Mouse (Mus musculus) limb, embryonic 11.5 days (tissue): Measurements from ENCODE around the gene Ctbp1. TPM values are rescaled to one million over a fixed set of nuclear protein-coding genes. Genes with fewer than 3 reads are reported as not detected.

Experiments used
- ATAC-seq: fragments of 200-750 bp; cut with Nextera tagmentation; 2 replicates; pipeline ENCODE4 v1.8.0; 2017; ENCODE audit warnings: low read depth; ENCODE audit not compliant: insufficient number of reproducible peaks, low FRiP score, low TSS enrichment
- DNase-seq: peaks from one replicate; pipeline ENCODE4 v3.0.0-alpha.2; 2015; ENCODE audit warnings: low spot score
- H3K27ac ChIP-seq: fragments of 300-500 bp; sonication (generic); replicated peaks from 2 replicates; pipeline ENCODE4 v1.5.1; 2014; ENCODE audit warnings: low read depth, mild to moderate bottlenecking, low read length
- H3K27me3 ChIP-seq: fragments of 300-500 bp; sonication (generic); 2 replicates; pipeline ENCODE4 v1.6.1; 2014; ENCODE audit warnings: mild to moderate bottlenecking, low read length, mixed read lengths; ENCODE audit not compliant: control insufficient read depth, insufficient read depth
- H3K36me3 ChIP-seq: fragments of 300-500 bp; sonication (generic); 2 replicates; pipeline ENCODE4 v1.6.1; 2014; ENCODE audit warnings: mild to moderate bottlenecking, low read length, moderate library complexity, mixed read lengths; ENCODE audit not compliant: control insufficient read depth, insufficient read depth
- H3K4me1 ChIP-seq: fragments of 300-500 bp; sonication (generic); 2 replicates; pipeline ENCODE4 v1.6.1; 2014; ENCODE audit warnings: low read length, mixed read lengths; ENCODE audit not compliant: control insufficient read depth, insufficient read depth
- H3K4me2 ChIP-seq: fragments of 300-500 bp; sonication (generic); 2 replicates; pipeline ENCODE4 v1.6.1; 2014; ENCODE audit warnings: low read depth, mild to moderate bottlenecking, moderate library complexity; ENCODE audit not compliant: severe bottlenecking
- H3K4me3 ChIP-seq: fragments of 300-500 bp; sonication (generic); 2 replicates; pipeline ENCODE4 v1.5.1; 2014; ENCODE audit warnings: low read depth, low read length
- H3K9ac ChIP-seq: fragments of 300-500 bp; sonication (generic); 2 replicates; pipeline ENCODE4 v1.6.1; 2014; ENCODE audit warnings: mild to moderate bottlenecking, low read length
- H3K9me3 ChIP-seq: fragments of 300-500 bp; sonication (generic); 2 replicates; pipeline ENCODE4 v1.6.1; 2016; ENCODE audit warnings: low read length; ENCODE audit not compliant: control insufficient read depth
- WGBS: fragments of 180-500 bp; shearing (Covaris S2); extraction: QIAGEN DNeasy Blood & Tissue Kit; methylation state at CpG from one replicate; pipeline ENCODE4 v1.1.7; 2014; 5-methylcytosine and 5-hydroxymethylcytosine counted together
- polyA plus RNA-seq: library from polyadenylated mRNA; unstranded; fragments of >200 nt; fragmentation: Nextera tagmentation; extraction: Ambion mirVana; gene quantifications from 2 replicates; pipeline ENCODE4 v1.2.1, GENCODE M21; 2014

Ctbp1 gene
- polyA plus RNA-seq, 1 experiment from 2014 or later: 469 TPM

GRCm38 (mm10) chr5:33211254-33211653 is 63.5 kb downstream of the Ctbp1 start:
- ATAC-seq: no peak
- H3K9ac ChIP-seq: no peak overlapping the region
- no peak overlapping the region for H3K4me2 ChIP-seq
- no peaks in the 10 kb centered on the region for H3K4me1 ChIP-seq
- no peak overlapping the region for H3K4me3 ChIP-seq
- no peak overlapping the region for H3K27ac ChIP-seq
- no peak for DNase-seq
- no peaks in the 10 kb centered on the region for H3K9me3 ChIP-seq
- no peaks in the 10 kb centered on the region for H3K27me3 ChIP-seq
- WGBS: 80% methylated on average over 5 of the region's 5 CpGs
- H3K36me3 ChIP-seq: no peaks in the 10 kb centered on the region

DNA sequence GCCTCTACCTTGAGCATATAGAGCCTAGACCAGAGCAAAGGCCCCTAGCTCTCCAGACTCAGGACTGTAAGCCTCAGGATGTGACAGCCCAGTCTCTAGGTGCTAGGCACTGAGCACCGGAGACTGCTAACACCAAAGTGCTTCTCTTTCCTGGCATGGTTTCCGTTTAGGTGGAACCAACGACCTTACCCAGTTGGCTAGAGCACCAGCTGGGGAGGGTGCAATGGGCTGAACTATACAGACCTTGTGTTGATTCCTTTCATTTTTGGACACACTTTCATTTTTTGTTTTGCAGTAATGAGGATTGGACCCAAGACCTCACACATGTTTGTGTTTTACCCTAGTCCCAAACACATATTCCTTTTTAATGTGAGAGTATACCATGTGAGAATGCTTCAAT is 64.3 kb downstream of the Ctbp1 start:
- H3K27me3 ChIP-seq: no peaks in the 10 kb centered on the region
- no peak overlapping the region for H3K9ac ChIP-seq
- H3K36me3 ChIP-seq: no peaks in the 10 kb centered on the region
- no peak for ATAC-seq
- H3K27ac ChIP-seq: no peak overlapping the region
- H3K4me1 ChIP-seq: no peaks in the 10 kb centered on the region
- H3K4me2 ChIP-seq: no peak overlapping the region
- DNase-seq: no peak
- H3K4me3 ChIP-seq: no peak overlapping the region
- no peaks in the 10 kb centered on the region for H3K9me3 ChIP-seq
- 79% methylated on average over 3 of the region's 3 CpGs for WGBS

- H3K27me3 ChIP-seq: no peaks in the 10 kb centered on the region
- WGBS: 82% methylated on average over 14 of the region's 14 CpGs
- H3K4me3 ChIP-seq: no peak overlapping the region
- no peak overlapping the region for H3K27ac ChIP-seq
- no peaks in the 10 kb centered on the region for H3K4me1 ChIP-seq
- H3K36me3 ChIP-seq: no peaks in the 10 kb centered on the region
- no peak overlapping the region for H3K4me2 ChIP-seq
- no peak overlapping the region for H3K9ac ChIP-seq
- DNase-seq: no peak
- ATAC-seq: no peak
- H3K9me3 ChIP-seq: no peaks in the 10 kb centered on the region
These were observed 66.1 kb downstream of the Ctbp1 start for GRCm38 (mm10) chr5:33208533-33209245.

DNA sequence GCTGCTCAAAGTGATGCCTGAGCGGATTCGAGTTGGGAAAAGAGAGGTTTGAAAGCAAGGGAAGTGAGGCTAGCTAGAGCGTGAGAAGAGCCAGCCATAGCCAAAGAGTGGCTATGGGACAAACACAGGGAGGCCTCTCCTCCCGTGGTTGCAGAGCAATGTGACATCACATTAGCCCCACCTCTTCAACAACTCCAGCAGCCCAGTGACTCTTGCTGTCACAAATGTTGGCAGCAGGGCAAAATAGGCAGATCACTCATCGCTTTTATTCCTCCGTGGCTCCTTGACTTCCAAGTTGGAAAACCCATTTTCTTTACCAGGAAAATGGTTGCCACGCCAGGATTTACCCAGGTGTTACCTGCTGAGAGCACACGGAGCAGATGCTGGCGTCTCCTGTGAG is 67.7 kb downstream of the Ctbp1 start:
- DNase-seq (no peak), ATAC-seq (no peak)
- Histone ChIP-seq H3K4me1 (no peaks in the 10 kb centered on the region), H3K9ac (no peak overlapping the region), H3K9me3 (no peaks in the 10 kb centered on the region), H3K4me3 (no peak overlapping the region), H3K4me2 (no peak overlapping the region), H3K27ac (no peak overlapping the region), H3K36me3 (no peaks in the 10 kb centered on the region), H3K27me3 (no peaks in the 10 kb centered on the region)
- WGBS: 63% methylated on average over 9 of the region's 9 CpGs

DNA sequence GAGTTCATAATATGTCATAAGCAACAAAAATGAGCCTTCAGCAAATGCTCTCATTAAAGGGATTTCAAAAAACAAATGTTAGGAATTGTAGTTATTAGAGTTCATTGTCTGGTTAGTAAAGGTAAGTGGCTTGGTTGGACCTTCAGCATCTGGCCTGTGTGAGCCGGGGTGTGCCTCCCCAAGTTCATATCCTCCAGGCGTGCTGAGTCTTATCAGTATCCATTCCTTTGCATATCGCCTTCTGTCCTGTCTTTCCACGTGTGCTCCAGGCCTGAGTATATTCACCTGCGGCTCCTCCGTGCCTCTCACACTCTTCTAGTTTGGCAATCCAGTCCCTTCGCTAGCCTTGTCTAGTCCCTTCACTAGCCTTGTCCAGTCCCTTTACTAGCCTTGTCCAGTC is 68.5 kb downstream of the Ctbp1 start:
- WGBS: 90% methylated on average over 7 of the region's 7 CpGs
- H3K36me3 ChIP-seq: no peaks in the 10 kb centered on the region
- no peaks in the 10 kb centered on the region for H3K4me1 ChIP-seq
- H3K4me3 ChIP-seq: no peak overlapping the region
- H3K4me2 ChIP-seq: no peak overlapping the region
- no peaks in the 10 kb centered on the region for H3K27me3 ChIP-seq
- no peak overlapping the region for H3K27ac ChIP-seq
- DNase-seq: no peak
- H3K9ac ChIP-seq: no peak overlapping the region
- ATAC-seq: no peak
- no peaks in the 10 kb centered on the region for H3K9me3 ChIP-seq

DNA sequence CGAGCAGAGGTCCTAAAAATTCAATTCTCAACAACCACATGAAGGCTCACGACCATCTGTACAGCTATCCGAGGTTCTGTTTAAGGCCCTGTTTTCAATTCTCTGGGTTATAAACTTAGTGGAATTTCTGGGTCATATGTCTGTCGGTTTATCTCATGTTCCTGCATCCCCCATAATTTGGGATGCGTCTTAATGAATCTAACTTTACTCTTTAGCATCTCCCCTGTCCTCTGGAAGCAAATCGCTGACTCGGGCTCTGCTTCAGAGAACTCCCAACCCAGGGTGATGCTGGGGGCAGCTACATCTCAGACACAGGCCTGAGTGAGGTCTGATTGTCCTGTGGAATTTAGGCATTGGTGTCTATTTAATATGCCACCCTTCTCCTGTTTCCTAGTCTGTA is 70.5 kb downstream of the Ctbp1 start:
- H3K9ac ChIP-seq: no peak overlapping the region
- DNase-seq (no peak), ATAC-seq (no peak)
- no peaks in the 10 kb centered on the region for H3K36me3 ChIP-seq
- WGBS: 81% methylated on average over 7 of the region's 7 CpGs
- no peak overlapping the region for H3K27ac ChIP-seq
- H3K9me3 ChIP-seq: no peaks in the 10 kb centered on the region
- H3K4me2 ChIP-seq: no peak overlapping the region
- H3K27me3 ChIP-seq: no peaks in the 10 kb centered on the region
- H3K4me1 ChIP-seq: no peaks in the 10 kb centered on the region
- H3K4me3 ChIP-seq: no peak overlapping the region

DNA sequence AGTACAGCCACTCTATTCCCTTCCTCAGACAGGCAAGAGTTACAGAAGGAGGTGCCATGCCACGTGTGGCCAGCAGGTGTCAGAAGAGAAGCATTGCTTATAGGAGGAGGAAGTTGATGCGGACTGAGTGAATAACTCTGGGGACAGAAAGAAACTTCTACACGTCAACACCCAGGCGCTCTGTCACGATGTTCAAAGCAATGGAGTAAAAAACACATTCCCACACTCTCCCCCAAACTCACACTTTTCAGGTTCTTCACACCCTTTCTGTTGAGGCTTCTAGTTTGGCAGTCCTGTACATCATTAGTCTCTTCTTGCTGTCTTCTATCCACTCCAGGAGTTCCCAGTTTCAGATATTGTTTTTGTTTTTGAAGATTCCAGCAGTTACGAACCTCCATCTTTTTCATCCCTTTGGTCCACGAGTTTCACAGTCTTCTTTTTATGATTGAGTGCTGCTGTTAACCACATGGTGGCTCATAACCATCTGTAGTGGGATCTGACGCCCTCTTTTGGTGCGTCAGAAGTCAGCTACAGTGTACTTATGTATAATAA is 71.0 kb downstream of the Ctbp1 start:
- peak; percentile 90 for DNase-seq
- Histone ChIP-seq H3K4me3 (no peak overlapping the region), H3K27me3 (no peaks in the 10 kb centered on the region), H3K4me2 (no peak overlapping the region; the same call in 1 of the 2 replicates), H3K9me3 (no peaks in the 10 kb centered on the region), H3K9ac (no peak overlapping the region), H3K27ac (no peak overlapping the region), H3K36me3 (no peaks in the 10 kb centered on the region), H3K4me1 (no peaks in the 10 kb centered on the region)
- ATAC-seq: peak; percentile 57; the same call in 1 of the 2 replicates
- 18% methylated on average over 9 of the region's 9 CpGs for WGBS

GRCm38 (mm10) chr5:33203171-33203565 is 71.6 kb downstream of the Ctbp1 start:
- H3K36me3 ChIP-seq: no peaks in the 10 kb centered on the region
- ATAC-seq (no peak), DNase-seq (no peak)
- no peaks in the 10 kb centered on the region for H3K9me3 ChIP-seq
- no peaks in the 10 kb centered on the region for H3K27me3 ChIP-seq
- H3K4me3 ChIP-seq: no peak overlapping the region
- no peak overlapping the region for H3K27ac ChIP-seq
- no peak overlapping the region for H3K9ac ChIP-seq
- H3K4me1 ChIP-seq: no peaks in the 10 kb centered on the region
- no peak overlapping the region for H3K4me2 ChIP-seq
- 79% methylated on average over 6 of the region's 6 CpGs for WGBS
